Mouse (Mus musculus): Measurements from ENCODE around the gene Actrt2.

- TF ChIP-seq CTCF (IDR thresholded peaks at IDR 0.05; ENCODE audit: extremely low read depth, insufficient read length, insufficient replicate concordance, low read depth, low read length) (no peak), POLR2A (IDR thresholded peaks at IDR 0.05; ENCODE audit: low read depth, low read length) (no peak)
Observed at GRCm38 (mm10) chr4:154637468-154638319, 30.0 kb downstream of the Actrt2 start.
